Mouse (Mus musculus) natural killer cell, adult 2 months (primary cell): ENCODE measurements around the gene Ucn2.

Experiments
- DNase-seq, 2 experiments: peaks; one replicate each; pipeline ENCODE4 v3.0.0; 2022; ENCODE audit warnings: low spot score in 2 of 2

Ucn2 gene

GRCm38 (mm10) chr9:109031001-109031400, 45.2 kb downstream of the Ucn2 start:
- no peak for DNase-seq

DNA sequence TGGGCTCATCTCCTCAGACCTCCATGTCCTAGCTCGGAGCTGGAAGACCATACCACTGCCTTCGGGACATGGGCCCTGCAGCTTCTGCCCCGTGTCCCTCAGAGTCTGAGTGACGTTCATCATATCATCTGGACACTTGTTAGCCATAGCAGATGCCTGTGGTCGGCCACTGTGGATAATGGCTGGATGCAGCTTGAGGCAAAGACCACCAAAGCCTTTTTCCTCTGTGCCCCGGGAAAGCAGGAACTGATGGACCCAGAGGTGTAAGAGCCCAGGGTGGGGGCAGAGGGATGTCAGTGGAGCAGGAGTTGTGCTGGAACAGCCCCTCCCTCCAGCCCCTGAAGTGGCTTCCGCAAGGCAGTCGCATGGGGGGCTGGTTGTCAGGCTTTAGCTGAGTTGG, 45.9 kb downstream of the Ucn2 start:
- DNase-seq: no peak

DNA sequence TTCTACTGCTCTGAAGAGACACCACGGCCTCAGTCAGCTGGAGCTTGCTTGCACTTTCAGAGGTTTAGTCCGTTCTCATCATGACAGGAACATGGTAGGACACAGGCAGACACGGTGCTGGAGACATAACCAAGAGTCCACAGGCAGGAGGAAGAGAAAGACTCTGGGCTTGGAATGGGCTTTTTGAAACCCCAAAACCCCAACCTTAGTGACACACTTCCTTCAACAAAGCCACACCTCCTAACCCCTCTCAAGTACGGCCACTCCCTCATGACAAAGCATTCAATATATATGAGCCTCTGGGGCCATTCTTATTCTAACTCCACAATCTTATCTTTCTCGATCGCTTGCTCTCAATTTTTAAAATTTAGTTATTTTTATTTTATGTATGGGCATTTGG, 46.6 kb downstream of the Ucn2 start:
- no peak for DNase-seq
